Mouse (Mus musculus) embryonic facial prominence, embryonic 11.5 days (tissue): ENCODE measurements at regions not wholly inside any gene's neighbourhood (a gene's known extent, or its start where the extent isn't known, plus 50 kb on each side); places are given as distances from the start of the nearest gene placed in this dataset.
A peak's percentile ranks its signal among the peaks of the same experiment; 100 is the strongest.

Source experiments
- ATAC-seq: fragments of 200-750 bp; cut with Nextera tagmentation; replicated peaks from 2 replicates; pipeline ENCODE4 v1.8.0; 2017; ENCODE audit warnings: low read depth; ENCODE audit not compliant: insufficient number of reproducible peaks, low FRiP score, low TSS enrichment
- DNase-seq: peaks from one replicate; pipeline ENCODE4 v3.0.0-alpha.2; 2015; ENCODE audit warnings: low spot score
- H3K27ac ChIP-seq: fragments of 300-500 bp; sonication (generic); replicated peaks from 2 replicates; pipeline ENCODE4 v1.5.1; 2014; ENCODE audit warnings: mild to moderate bottlenecking, low read depth, low read length, control low read depth
- H3K27me3 ChIP-seq: fragments of 300-500 bp; sonication (generic); 2 replicates; pipeline ENCODE4 v1.6.1; 2014; ENCODE audit warnings: mild to moderate bottlenecking, low read length, moderate library complexity, mixed read lengths; ENCODE audit not compliant: control insufficient read depth, insufficient read depth
- H3K36me3 ChIP-seq: fragments of 300-500 bp; sonication (generic); replicated peaks from 2 replicates; pipeline ENCODE4 v1.6.1; 2014; ENCODE audit warnings: low read depth, mild to moderate bottlenecking, low read length, moderate library complexity, mixed read lengths; ENCODE audit not compliant: control insufficient read depth, insufficient read depth
- H3K4me1 ChIP-seq: fragments of 300-500 bp; sonication (generic); 2 replicates; pipeline ENCODE4 v1.6.1; 2014; ENCODE audit warnings: low read length, mixed read lengths; ENCODE audit not compliant: control insufficient read depth, insufficient read depth
- H3K4me2 ChIP-seq: fragments of 300-500 bp; sonication (generic); 2 replicates; pipeline ENCODE4 v1.6.1; 2014; ENCODE audit warnings: low read depth, mild to moderate bottlenecking, control low read depth, low read length, moderate library complexity
- H3K4me3 ChIP-seq: fragments of 300-500 bp; sonication (generic); 2 replicates; pipeline ENCODE4 v1.5.1; 2014; ENCODE audit warnings: low read depth, low read length, control low read depth
- H3K9ac ChIP-seq: fragments of 300-500 bp; sonication (generic); replicated peaks from 2 replicates; pipeline ENCODE4 v1.6.1; 2014; ENCODE audit warnings: mild to moderate bottlenecking, control low read depth, low read length
- H3K9me3 ChIP-seq: fragments of 300-500 bp; sonication (generic); replicated peaks from 2 replicates; pipeline ENCODE4 v1.6.1; 2016; ENCODE audit warnings: mild to moderate bottlenecking, low read length, inconsistent platforms, mixed read lengths; ENCODE audit not compliant: control insufficient read depth
- WGBS: fragments of 180-500 bp; shearing (Covaris S2); extraction: QIAGEN DNeasy Blood & Tissue Kit; methylation state at CpG from one replicate; pipeline ENCODE4 v1.1.7; 2014; 5-methylcytosine and 5-hydroxymethylcytosine counted together

GRCm38 (mm10) chr9:120663181-120663580 lies 91.9 kb downstream of the Rpl14 start:
- Histone ChIP-seq H3K36me3 (no peaks in the 10 kb centered on the region; the same call in 1 of the 2 replicates), H3K9ac (no peak overlapping the region)
- no peak for DNase-seq

GRCm38 (mm10) chr9:120664086-120664485 lies 92.8 kb downstream of the Rpl14 start:
- DNase-seq, result no peak
- Histone ChIP-seq H3K9ac (no peak overlapping the region), H3K4me1 (no peaks in the 10 kb centered on the region), H3K36me3 (no peaks in the 10 kb centered on the region; the same call in 1 of the 2 replicates), H3K9me3 (no peaks in the 10 kb centered on the region), H3K4me3 (no peak overlapping the region), H3K27me3 (no peaks in the 10 kb centered on the region), H3K4me2 (no peak overlapping the region), H3K27ac (no peak overlapping the region)
- ATAC-seq, result no peak
- WGBS, result 95% methylated on average over 10 of the region's 10 CpGs

More at GRCm38 (mm10) chr9:120663181-120663580, 91.9 kb downstream of the Rpl14 start:
- WGBS, result 56% methylated on average over 6 of the region's 6 CpGs
- no peak for ATAC-seq
- Histone ChIP-seq H3K9me3 (no peaks in the 10 kb centered on the region), H3K27me3 (no peaks in the 10 kb centered on the region), H3K4me1 (no peaks in the 10 kb centered on the region), H3K27ac (no peak overlapping the region), H3K4me3 (no peak overlapping the region), H3K4me2 (no peak overlapping the region)

- DNase-seq, result peak; percentile 54
- no peak overlapping the region for H3K9ac ChIP-seq
- H3K27me3 ChIP-seq, result peaks cover 9% of the 10 kb centered on the region
Measured at GRCm38 (mm10) chr9:120672452-120672851, 101.2 kb downstream of the Rpl14 start.

GRCm38 (mm10) chr9:120674855-120675254 lies 103.6 kb downstream of the Rpl14 start:
- DNase-seq (no peak), ATAC-seq (no peak)
- no peaks in the 10 kb centered on the region for H3K36me3 ChIP-seq
- no peak overlapping the region; the same call in 1 of the 2 replicates for H3K4me3 ChIP-seq
- no peaks in the 10 kb centered on the region for H3K9me3 ChIP-seq
- H3K9ac ChIP-seq, result 0 out of 2 replicates have a peak overlapping the region, but pooled peaks have one; percentile 13
- WGBS, result 1% methylated on average over 11 of the region's 11 CpGs
- H3K4me2 ChIP-seq, result peak overlapping the region; percentile 57
- no peak overlapping the region for H3K27ac ChIP-seq
- peaks cover 6% of the 10 kb centered on the region; the same call in 1 of the 2 replicates for H3K4me1 ChIP-seq
- peaks cover 9% of the 10 kb centered on the region for H3K27me3 ChIP-seq

More at GRCm38 (mm10) chr9:120672452-120672851, 101.2 kb downstream of the Rpl14 start:
- H3K4me2 ChIP-seq, result no peak overlapping the region
- WGBS, result 15% methylated on average over 6 of the region's 6 CpGs
- no peaks in the 10 kb centered on the region for H3K36me3 ChIP-seq
- no peaks in the 10 kb centered on the region for H3K9me3 ChIP-seq
- no peak overlapping the region for H3K4me3 ChIP-seq
- peak; percentile 8; the same call in 1 of the 2 replicates for ATAC-seq
- H3K27ac ChIP-seq, result no peak overlapping the region
- peaks cover 6% of the 10 kb centered on the region; the same call in 1 of the 2 replicates for H3K4me1 ChIP-seq

DNA sequence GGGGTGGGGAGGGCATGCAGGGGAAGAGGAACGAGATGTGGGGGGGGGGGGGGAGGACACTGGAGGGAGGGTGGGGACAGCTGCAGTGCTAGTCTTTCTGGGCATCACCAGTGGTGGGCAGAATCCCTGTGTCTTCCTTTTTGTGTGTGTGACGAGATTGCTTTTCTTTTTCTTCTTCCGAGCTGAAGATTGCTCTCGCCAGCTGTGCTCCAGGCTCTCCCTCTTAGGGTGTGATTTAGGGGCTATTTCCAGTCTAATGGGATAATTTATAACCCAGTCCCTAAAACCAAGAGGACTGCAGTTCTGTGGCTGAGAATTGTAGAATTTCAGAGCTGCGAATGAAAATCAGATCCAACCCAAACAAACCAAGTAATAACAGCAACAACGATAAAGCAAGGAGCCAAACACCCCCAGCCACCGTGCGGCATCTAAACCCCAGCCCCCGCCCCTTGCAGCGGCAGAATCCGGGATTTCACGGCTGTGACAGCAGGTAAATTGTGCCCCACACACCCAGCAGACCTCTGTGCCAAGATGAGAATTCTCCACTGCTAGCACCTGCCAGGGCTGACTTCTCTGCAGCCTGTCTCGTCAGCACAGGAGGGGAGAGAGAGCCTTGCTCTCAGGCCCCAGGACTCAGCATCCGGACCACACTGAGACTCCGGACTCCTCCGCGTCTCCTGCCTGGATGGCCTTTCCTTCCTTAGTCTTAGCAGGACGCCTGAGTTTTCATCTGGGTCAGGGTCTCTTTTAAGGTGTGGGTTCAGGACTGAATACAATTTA lies 104.3 kb downstream of the Rpl14 start:
- Histone ChIP-seq H3K27me3 (peaks cover 9% of the 10 kb centered on the region), H3K36me3 (no peaks in the 10 kb centered on the region), H3K9me3 (no peaks in the 10 kb centered on the region), H3K4me2 (peak overlapping the region; percentile 57), H3K27ac (no peak overlapping the region), H3K9ac (peak overlapping the region; percentile 32; the same call in 1 of the 2 replicates), H3K4me1 (peaks cover 6% of the 10 kb centered on the region; the same call in 1 of the 2 replicates), H3K4me3 (peak overlapping the region; percentile 19; the same call in 1 of the 2 replicates)
- WGBS, result 0% methylated on average over 18 of the region's 18 CpGs
- no peak for ATAC-seq
- DNase-seq, result peak; percentile 62

GRCm38 (mm10) chr9:120676301-120676700 lies 105.1 kb downstream of the Rpl14 start:
- DNase-seq, result no peak
- H3K27ac ChIP-seq, result no peak overlapping the region
- H3K27me3 ChIP-seq, result peaks cover 9% of the 10 kb centered on the region
- H3K9ac ChIP-seq, result no peak overlapping the region
- H3K4me3 ChIP-seq, result no peak overlapping the region
- 23% methylated on average over 9 of the region's 9 CpGs for WGBS
- no peak for ATAC-seq
- peaks cover 6% of the 10 kb centered on the region; the same call in 1 of the 2 replicates for H3K4me1 ChIP-seq
- no peaks in the 10 kb centered on the region for H3K9me3 ChIP-seq
- H3K36me3 ChIP-seq, result no peaks in the 10 kb centered on the region
- no peak overlapping the region for H3K4me2 ChIP-seq

- no peak overlapping the region for H3K9ac ChIP-seq
- 23% methylated on average over 8 of the region's 8 CpGs for WGBS
- no peak overlapping the region for H3K4me2 ChIP-seq
- no peaks in the 10 kb centered on the region for H3K9me3 ChIP-seq
- H3K4me3 ChIP-seq, result no peak overlapping the region
- DNase-seq (peak; percentile 55), ATAC-seq (no peak)
- H3K36me3 ChIP-seq, result no peaks in the 10 kb centered on the region
- H3K27me3 ChIP-seq, result peaks cover 9% of the 10 kb centered on the region
- H3K4me1 ChIP-seq, result peaks cover 6% of the 10 kb centered on the region; the same call in 1 of the 2 replicates
- H3K27ac ChIP-seq, result no peak overlapping the region
Measured at GRCm38 (mm10) chr9:120676771-120677170, 105.5 kb downstream of the Rpl14 start.

GRCm38 (mm10) chr9:120677216-120677615 lies 106.0 kb downstream of the Rpl14 start:
- Histone ChIP-seq H3K4me1 (peaks cover 6% of the 10 kb centered on the region; the same call in 1 of the 2 replicates), H3K9me3 (no peaks in the 10 kb centered on the region), H3K4me2 (no peak overlapping the region), H3K9ac (no peak overlapping the region), H3K27ac (no peak overlapping the region), H3K4me3 (no peak overlapping the region), H3K27me3 (peaks cover 9% of the 10 kb centered on the region), H3K36me3 (no peaks in the 10 kb centered on the region)
- DNase-seq (no peak), ATAC-seq (0 out of 2 replicates have a peak, but pooled peaks have one; percentile 27)
- 80% methylated on average over 5 of the region's 5 CpGs for WGBS
